Mouse (Mus musculus) lung, postnatal 25 days (tissue): ENCODE data around the gene Mybbp1a.

Source experiments
- DNase-seq: peaks from one replicate; pipeline ENCODE4 v3.0.0; 2022; ENCODE audit warnings: low spot score

Gene Mybbp1a

DNA sequence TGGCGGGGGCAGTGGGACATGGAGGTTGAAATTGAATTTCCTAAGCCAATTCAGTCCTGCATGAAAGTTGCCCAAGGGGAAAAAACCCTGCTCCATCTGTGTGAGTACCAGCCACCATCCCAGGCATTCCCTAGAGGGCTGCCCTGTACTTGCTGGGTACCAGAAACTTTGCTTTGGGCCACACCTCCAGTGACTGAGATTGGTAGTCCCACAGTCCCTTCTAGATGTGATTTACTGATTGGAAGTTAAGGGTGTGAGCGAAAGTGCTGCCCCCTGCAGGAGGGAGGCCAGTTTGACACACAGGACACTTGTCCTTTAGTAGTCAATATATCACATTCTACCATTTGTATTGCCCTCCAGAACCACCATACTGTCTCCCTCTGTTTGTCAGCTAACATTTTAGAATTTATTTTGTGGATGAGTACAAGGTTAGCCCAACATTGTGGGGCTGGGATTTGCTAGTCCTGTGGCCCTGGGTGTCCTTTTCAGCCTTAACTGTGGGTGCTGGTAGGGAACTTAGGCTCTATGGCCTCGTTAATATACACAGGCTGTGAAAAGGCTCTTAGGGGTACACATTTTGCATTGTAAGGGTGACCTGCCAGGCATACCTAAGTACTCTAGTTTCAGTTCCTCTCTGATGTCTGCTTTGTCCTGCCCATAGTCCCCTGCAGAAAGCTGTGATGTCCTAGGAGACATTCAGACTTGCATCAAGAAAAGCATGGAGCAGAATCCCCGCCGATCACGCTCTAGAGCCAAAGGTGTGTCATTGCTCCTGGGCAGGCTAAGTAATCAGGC lies 5.4 kb downstream of the Mybbp1a start:
- DNase-seq = no peak

DNA sequence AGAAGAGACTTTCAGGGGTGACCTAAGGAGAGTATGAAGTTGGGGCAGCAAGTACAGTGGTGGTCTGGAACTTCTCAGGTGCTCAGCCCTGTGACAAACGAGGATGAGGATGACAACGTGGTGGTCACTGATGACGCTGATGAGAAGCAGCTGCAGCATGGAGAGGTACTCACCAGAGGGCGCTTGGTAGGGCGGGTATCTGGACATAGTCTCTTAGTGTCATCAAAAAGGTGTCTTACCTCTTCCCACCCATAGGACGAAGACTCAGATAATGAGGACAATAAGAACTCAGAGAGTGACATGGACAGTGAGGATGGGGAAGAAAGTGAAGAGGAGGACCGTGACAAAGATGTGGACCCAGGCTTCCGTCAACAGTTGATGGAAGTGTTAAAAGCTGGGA lies 6.3 kb downstream of the Mybbp1a start:
- DNase-seq = no peak

DNA sequence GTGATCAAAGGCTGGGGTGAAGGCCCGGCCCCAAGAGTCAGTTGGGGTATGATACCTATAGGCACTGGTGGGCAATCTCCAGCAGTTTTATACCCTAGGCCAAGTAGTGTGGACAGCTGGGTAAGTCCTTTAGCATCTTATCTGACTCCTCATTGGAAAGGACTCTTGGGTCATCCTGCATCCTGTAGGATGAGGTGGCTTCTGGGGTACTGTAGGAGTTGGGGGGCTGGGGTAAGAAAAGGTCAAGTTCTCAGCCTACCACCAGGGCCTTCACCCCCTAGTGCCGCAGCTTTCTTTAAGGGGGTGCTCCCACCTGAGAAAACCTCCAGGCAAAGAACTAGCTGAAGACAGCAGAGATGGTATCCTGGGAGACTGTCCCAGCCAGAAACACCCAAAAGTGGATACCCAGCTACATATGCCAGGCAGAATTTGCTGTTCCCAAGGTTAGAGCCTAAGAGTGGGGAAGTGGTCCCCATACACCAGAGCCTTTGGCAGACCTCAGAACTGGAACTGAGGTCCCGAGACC lies 11.0 kb downstream of the Mybbp1a start:
- no peak for DNase-seq

- DNase-seq = no peak
These were observed 12.2 kb downstream of the Mybbp1a start for GRCm38 (mm10) chr11:72453105-72453953.

- DNase-seq = no peak
These were observed 14.5 kb downstream of the Mybbp1a start for GRCm38 (mm10) chr11:72455694-72456093.

DNA sequence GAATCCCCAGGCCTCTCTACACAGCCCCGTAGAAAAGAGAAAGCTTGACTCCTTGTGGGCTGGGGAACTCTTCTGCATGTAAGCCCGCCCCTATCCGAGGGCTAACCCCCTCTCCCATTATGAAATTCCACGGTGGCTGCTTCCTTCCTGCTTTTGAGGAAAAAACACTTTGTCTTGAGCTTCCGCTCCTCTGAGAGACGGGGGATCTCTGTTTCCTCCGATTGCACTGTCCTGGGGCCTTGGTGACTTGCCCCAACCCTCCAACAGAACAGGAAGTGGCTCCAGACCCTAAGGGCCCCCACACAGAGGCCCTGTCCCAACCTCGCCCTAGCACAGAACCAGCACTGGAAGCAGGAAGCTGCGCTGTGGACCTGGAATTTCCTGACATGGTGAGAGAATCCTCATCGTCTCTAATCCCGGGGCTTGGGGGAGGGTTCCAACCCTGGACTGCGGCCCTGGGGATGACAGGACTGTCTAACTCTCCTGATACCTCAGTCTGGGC lies 16.9 kb downstream of the Mybbp1a start:
- peak; percentile 75 for DNase-seq

DNA sequence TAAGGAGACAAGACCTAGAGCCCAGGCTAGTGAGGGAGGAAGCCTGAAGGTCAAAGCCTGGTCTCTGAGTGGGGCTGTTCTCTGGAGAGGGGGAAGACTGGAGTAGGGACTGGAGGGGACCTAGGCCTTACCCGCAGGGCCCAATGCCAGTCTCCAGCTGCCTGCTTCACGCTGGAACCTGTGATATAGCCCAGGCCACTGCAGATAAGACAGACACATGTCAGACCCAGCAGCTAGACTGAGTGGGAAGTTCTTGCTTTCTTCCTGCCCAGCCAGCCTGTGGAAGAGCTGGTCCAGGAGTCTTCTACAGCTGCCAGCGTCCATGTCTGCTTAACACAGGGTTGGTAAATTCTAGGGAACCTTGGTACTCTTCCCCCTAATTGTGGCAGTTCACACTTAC lies 17.3 kb downstream of the Mybbp1a start:
- no peak for DNase-seq

DNA sequence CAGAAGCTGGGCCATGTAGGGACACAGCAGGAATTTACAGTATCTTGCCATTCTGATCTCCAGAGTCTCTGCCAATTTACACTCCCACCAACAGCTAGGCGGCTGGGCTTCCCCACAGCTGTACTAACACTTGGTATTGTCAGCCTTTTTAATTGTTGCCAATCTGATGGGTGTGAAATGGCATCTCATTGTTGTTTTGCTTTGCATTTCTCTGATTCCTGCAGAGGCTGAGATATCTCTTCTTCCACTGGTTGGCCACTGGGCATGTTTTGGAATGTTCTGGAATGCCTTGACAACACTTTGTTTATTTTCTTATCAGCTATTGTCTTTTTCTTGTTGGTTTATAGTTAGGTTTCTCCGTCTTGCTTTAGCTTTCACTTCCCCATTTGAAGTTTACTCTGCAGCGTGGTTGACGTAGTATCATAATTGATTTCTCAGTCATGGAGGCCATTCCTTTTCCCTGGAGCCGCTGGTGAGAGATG lies 20.4 kb downstream of the Mybbp1a start:
- DNase-seq = peak; percentile 41

DNA sequence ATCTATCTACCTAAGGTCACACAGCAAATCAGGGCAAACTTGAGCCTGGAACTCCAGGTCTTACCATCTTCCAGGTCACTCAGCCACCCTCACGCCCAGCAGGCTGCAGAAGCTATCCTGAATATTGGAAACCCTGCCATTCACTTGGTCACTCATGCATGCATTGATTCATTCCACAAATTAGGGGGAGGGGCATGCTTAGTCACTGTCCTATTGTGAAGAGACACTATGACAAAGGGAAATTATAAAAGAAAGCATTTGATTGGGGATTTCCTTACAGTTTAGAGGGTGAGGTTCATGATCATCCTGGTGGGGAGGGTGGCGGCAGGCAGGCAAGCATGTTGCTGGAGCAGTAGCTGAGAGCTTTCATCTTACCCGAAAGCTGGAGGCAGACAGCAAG lies 23.7 kb downstream of the Mybbp1a start:
- DNase-seq = no peak

DNA sequence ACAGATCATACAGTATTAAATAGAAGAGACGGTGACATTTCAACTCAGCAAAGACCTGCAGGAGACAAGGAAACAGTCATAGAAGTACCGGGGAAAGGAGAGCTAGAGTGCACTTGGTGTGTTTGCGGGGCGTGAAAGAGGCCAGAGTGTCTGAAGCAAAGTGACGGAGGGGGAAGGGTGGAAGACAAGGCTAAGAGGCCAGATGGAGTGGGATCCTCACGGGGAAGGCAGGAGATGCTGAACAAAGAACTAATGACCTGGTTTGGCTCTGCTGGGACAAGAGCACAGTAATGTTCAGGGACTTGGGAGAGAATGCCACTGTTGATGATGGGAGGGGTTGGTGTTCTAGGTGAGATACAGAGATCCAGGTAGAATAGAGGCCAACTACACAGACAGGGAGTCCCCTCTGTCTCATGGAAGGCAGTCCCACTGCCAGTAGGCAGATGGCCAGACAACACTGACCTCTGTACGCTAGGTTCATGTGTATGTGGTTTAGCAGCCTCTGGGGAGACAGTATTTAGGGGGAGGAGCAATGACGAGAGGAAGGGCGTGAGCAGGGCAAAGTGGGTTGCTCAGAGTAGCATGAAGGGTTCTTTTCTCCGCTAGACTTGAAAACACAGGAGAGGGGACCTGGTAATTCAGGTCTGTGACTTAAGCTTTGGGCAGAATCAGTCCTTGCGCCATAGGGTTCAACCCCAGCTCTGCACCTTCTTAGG lies 25.0 kb downstream of the Mybbp1a start:
- DNase-seq = peak; percentile 72

DNA sequence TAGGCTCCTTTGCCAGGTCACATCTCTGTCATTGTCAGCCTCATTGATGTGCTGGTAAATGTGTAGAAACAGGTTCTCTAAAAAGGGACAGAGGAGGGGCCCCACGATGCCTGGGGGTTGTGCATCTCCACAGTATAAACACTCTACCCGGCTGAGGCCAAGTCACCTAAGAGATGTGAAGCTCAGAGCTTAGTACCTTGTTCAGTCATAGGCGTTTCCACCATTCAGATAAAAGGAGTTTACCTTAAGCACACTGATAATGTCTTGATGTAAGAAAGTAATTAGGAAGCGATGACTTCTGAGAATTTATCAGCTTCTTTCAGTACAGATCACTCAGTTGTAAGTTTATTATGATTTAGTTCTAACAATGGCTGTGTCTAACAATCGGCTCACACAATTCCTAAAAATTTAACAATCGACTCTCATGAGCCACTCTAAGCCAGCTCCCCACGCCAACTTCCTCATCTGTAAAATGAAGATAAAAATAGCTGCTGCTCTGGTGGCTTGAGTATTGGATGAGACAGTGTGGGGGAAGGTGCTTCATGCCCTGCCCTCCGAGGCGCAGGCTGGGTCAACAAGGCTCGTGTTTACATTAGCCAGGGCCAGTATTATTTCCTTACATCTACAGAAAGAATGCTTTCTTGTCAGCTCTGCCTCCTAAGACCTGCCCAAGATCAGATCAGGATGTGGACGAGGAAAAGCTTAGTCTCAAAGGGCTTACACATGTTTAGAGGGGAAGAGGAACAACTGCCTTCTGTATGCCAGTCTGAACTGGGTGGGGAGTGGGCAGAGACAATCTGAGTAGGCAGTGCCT lies 25.7 kb downstream of the Mybbp1a start:
- peak; percentile 82 for DNase-seq

GRCm38 (mm10) chr11:72468525-72468924 lies 27.4 kb downstream of the Mybbp1a start:
- no peak for DNase-seq

GRCm38 (mm10) chr11:72469217-72469616 lies 28.1 kb downstream of the Mybbp1a start:
- DNase-seq = peak; percentile 92

DNA sequence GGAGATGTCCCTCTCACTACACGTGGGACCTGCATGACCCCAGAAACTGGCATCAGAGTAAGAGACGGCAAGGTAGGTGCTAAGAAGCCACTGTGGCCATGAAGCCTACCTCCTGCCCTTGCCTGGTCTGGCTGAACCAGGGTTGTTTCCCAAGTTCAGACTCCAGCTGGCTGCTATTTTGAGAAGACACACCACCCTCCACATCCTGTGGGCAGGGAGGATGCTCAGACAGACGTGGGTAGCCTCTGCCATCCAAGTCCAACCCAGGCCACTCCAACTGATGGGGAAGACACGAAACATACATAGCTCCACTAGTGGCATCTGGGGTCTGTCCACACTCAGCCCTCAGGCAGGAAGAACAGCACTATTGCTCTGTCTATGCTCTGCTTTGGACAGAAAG lies 28.8 kb downstream of the Mybbp1a start:
- no peak for DNase-seq

DNA sequence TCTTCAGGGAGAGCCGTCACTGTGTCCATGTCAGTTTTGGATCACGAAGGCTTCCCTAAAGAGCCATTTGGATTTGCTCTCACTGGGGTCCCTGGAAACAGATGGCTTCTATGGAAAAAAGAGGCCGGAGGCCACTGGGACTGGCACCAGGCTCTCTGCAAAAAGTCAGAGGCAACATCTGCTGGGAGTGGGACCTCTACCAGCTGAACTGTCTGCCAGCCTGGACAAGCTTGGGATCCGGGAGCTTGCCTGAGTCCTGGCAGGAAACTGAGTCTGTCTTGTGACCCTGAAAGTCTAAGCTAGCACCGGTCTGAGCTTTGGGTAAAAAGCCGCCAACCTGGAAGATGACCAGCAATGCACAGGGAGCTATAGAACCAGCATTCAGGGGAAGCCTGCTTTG lies 30.2 kb downstream of the Mybbp1a start:
- no peak for DNase-seq

DNA sequence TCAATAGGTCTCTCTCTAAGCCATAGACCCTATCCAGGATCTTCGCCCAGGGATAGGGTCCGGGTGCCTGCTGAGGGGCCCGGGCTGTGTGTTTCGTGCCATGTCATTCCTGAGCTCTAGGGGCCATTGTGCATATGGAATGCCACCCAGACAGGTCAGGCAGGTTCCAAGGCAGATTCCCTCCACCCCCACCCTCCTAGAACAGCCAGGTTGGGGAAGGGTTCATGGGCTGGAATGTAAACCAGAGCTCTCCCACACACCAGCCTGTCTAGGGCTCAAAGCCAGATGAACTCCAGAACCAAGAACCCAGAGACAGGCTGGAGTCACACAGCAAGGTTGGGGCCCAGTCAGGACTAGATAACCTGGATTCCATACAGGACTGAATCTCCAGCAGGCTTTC lies 32.4 kb downstream of the Mybbp1a start:
- DNase-seq = no peak

DNA sequence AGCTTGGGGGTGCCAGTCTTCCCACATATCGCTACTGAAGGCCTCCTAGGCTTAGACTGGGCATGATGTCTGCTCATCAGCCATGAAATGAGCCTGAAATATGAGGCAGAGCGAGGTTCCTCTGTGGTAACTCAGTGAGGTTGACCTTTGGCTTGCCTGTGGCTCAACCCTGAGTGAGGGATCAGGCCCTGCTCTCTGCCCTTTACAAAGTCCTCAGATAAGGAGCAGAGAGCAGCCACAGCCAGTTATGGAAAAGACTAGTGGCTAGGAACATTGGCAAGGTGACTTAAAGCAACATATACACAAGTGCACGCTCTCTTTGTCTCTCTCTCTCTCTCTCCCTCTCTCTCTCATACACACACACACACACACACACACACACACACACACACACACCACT lies 33.8 kb downstream of the Mybbp1a start:
- no peak for DNase-seq

- no peak for DNase-seq
These were observed 34.3 kb downstream of the Mybbp1a start for GRCm38 (mm10) chr11:72475408-72475807.

- no peak for DNase-seq
These were observed 35.0 kb downstream of the Mybbp1a start for GRCm38 (mm10) chr11:72476074-72476625.

DNA sequence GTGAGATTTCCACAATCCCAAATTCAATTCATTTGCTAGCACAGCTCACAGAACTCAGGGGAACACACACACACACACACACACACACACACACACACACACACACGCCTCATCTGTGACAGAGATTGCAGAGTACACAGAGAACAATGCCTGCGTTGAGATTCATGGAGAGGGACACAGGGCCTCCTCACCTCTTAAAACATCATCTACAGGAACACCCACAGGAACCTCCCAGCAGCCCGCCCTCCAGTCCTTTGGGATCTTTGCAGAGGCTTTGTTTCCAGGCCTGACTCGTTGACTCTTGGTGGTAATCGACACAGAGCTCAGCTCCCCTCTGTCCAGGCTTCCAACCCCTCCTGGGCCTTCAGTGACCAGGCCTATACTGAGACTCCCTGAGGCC lies 36.0 kb downstream of the Mybbp1a start:
- no peak for DNase-seq

GRCm38 (mm10) chr11:72477653-72478052 lies 36.5 kb downstream of the Mybbp1a start:
- DNase-seq = no peak
